Mouse (Mus musculus): ENCODE measurements around the gene Osbpl3.

GRCm38 (mm10) chr6:50486035-50486902 is 30.3 kb upstream of the Osbpl3 start:
- TF ChIP-seq CTCF (IDR thresholded peaks at IDR 0.05; ENCODE audit: insufficient read depth, low read length) (no peak), POLR2A (IDR thresholded peaks at IDR 0.05; ENCODE audit: borderline replicate concordance, extremely low read depth, low read depth, low read length) (no peak)

Measured in lung, adult 2 months (tissue).